Mouse (Mus musculus) G1E (cell line): ENCODE results near the gene Slc25a12.

Experiments
- CTCF ChIP-seq: IDR thresholded peaks from 2 replicates; pipeline ENCODE4 v1.5.1; 2012; ENCODE audit warnings: low read depth, low read length, inconsistent platforms, mixed read lengths
- GATA1 ChIP-seq: IDR thresholded peaks from 2 replicates; pipeline ENCODE4 v1.6.1; 2012; ENCODE audit warnings: borderline replicate concordance, low read length, inconsistent platforms, mixed read lengths
- POLR2AphosphoS5 ChIP-seq: IDR thresholded peaks from 2 replicates; pipeline ENCODE4 v1.6.1; 2012; ENCODE audit warnings: low read depth, low read length, inconsistent platforms; ENCODE audit not compliant: insufficient replicate concordance

- TF ChIP-seq GATA1 (no peak), CTCF (no peak), POLR2AphosphoS5 (no peak)
Observed at GRCm38 (mm10) chr2:71349511-71349910, 18.0 kb downstream of the Slc25a12 start.
